Mouse (Mus musculus): Measurements from ENCODE around the gene Crispld2. TPM values are rescaled to one million over a fixed set of nuclear protein-coding genes. Genes with fewer than 3 reads are reported as not detected.

The Crispld2 gene
- total RNA-seq, 1 experiment from 2014 or later, result 6.9 TPM

- DNase-seq, result peak; percentile 75
These were observed 8.2 kb downstream of the Crispld2 start for GRCm38 (mm10) chr8:120000461-120000860.

GRCm38 (mm10) chr8:120001712-120002111 lies 9.5 kb downstream of the Crispld2 start:
- DNase-seq, result peak; percentile 67

GRCm38 (mm10) chr8:120002348-120002747 lies 10.1 kb downstream of the Crispld2 start:
- peak; percentile 51 for DNase-seq

- peak; percentile 83 for DNase-seq
These were observed 12.0 kb downstream of the Crispld2 start for GRCm38 (mm10) chr8:120004154-120004702.

- no peak for DNase-seq
These were observed 12.6 kb downstream of the Crispld2 start for GRCm38 (mm10) chr8:120004705-120005381.

GRCm38 (mm10) chr8:120006645-120007160 lies 14.5 kb downstream of the Crispld2 start:
- no peak for DNase-seq

GRCm38 (mm10) chr8:120007178-120007577 lies 14.9 kb downstream of the Crispld2 start:
- DNase-seq, result no peak

GRCm38 (mm10) chr8:120009284-120009683 lies 17.0 kb downstream of the Crispld2 start:
- DNase-seq, result no peak

GRCm38 (mm10) chr8:120012491-120012890 lies 20.3 kb downstream of the Crispld2 start:
- DNase-seq, result no peak

- DNase-seq, result no peak
These were observed 20.7 kb downstream of the Crispld2 start for GRCm38 (mm10) chr8:120012927-120013326.

- no peak for DNase-seq
These were observed 22.2 kb downstream of the Crispld2 start for GRCm38 (mm10) chr8:120014267-120015023.

- no peak for DNase-seq
These were observed 23.7 kb downstream of the Crispld2 start for GRCm38 (mm10) chr8:120015916-120016315.

- DNase-seq, result no peak
These were observed 24.2 kb downstream of the Crispld2 start for GRCm38 (mm10) chr8:120016424-120016823.

GRCm38 (mm10) chr8:120017349-120017748 lies 25.1 kb downstream of the Crispld2 start:
- DNase-seq, result no peak

- no peak for DNase-seq
These were observed 25.5 kb downstream of the Crispld2 start for GRCm38 (mm10) chr8:120017786-120018185.

GRCm38 (mm10) chr8:120018379-120018778 lies 26.1 kb downstream of the Crispld2 start:
- DNase-seq, result no peak

GRCm38 (mm10) chr8:120019297-120019696 lies 27.1 kb downstream of the Crispld2 start:
- no peak for DNase-seq

GRCm38 (mm10) chr8:120020298-120020697 lies 28.1 kb downstream of the Crispld2 start:
- DNase-seq, result no peak

GRCm38 (mm10) chr8:120026199-120026598 lies 34.0 kb downstream of the Crispld2 start:
- DNase-seq, result no peak

- DNase-seq, result no peak
These were observed 34.8 kb downstream of the Crispld2 start for GRCm38 (mm10) chr8:120026991-120027390.

GRCm38 (mm10) chr8:120030447-120030846 lies 38.2 kb downstream of the Crispld2 start:
- DNase-seq, result no peak

- no peak for DNase-seq
These were observed 40.4 kb downstream of the Crispld2 start for GRCm38 (mm10) chr8:120032549-120033208.

- no peak for DNase-seq
These were observed 42.2 kb downstream of the Crispld2 start for GRCm38 (mm10) chr8:120034471-120034870.
